In the genomic region with DNA sequence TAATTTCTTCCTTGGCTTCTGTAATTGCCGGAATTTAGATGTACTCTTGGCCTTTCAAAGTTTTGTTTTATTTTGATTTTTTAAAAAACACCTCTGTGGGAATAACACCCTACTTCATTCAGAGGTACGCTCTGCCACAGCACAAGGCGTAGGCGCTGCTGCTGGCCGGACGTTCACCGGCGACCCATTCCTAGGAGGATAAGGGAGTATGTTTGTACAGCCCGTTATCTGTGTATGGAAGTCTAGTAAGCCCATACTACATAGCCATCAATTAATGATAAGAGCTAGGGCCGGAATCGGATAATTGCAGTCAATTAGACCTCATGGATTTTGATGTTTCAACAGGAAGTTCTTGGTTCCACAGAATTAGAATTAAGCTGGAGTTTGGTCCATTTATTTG, we compare ENCODE assay signal across 8 mouse cellular contexts. TPM values are rescaled to one million over a fixed set of nuclear protein-coding genes. Genes with fewer than 3 reads are reported as not detected.
DNase-seq lines count a peak whose midpoint lies in the region; ATAC-seq and TF ChIP-seq lines count a peak whose summit lies in the region.

No protein-coding gene starts in this region.

- DNase-seq in kidney, adult 18-20 months: peak; percentile 15
- no peak for DNase-seq in kidney, adult 8-10 months
- no peak for DNase-seq in limb, embryonic 10.5 days (ENCODE audit: low spot score)
- no peak for DNase-seq in midbrain, postnatal 0 days (ENCODE audit: low spot score)
- no peak for DNase-seq in left cerebral cortex, adult 9 months (ENCODE audit: low spot score in 2 of 2)
- no peak for DNase-seq in embryo, embryonic 9.5 days (ENCODE audit: extremely low spot score)

- WGBS in heart, embryonic 13.5 days: under 1% methylated on average over 11 of the region's 11 CpGs
- 1% methylated on average over 11 of the region's 11 CpGs for WGBS in limb, embryonic 10.5 days
- WGBS in midbrain, postnatal 0 days: 2% methylated on average over 11 of the region's 11 CpGs

- ATAC-seq in heart, embryonic 13.5 days (ENCODE audit: extremely low read depth, insufficient number of reproducible peaks, low FRiP score, low TSS enrichment): no peak
- ATAC-seq in midbrain, postnatal 0 days (ENCODE audit: low FRiP score): no peak

- H3K27ac ChIP-seq in brown adipose tissue, adult 24 weeks (replicated peaks; ENCODE audit: low read depth, low read length): peak overlapping the region; percentile 81
- H3K27ac ChIP-seq in heart, embryonic 13.5 days (replicated peaks): peak overlapping the region; percentile 87
- H3K27ac ChIP-seq in limb, embryonic 10.5 days: peak overlapping the region; percentile 95
- H3K27ac ChIP-seq in midbrain, postnatal 0 days (ENCODE audit: low read depth, low read length): no peak overlapping the region

- peak overlapping the region; percentile 97 for H3K9ac ChIP-seq in heart, embryonic 13.5 days
- peak overlapping the region; percentile 80 for H3K9ac ChIP-seq in midbrain, postnatal 0 days (replicated peaks; ENCODE audit: low read length, poor library complexity, severe bottlenecking)

- peak overlapping the region; percentile 84 for H3K4me2 ChIP-seq in heart, embryonic 13.5 days
- H3K4me2 ChIP-seq in midbrain, postnatal 0 days (ENCODE audit: low read depth, low read length, poor library complexity, severe bottlenecking): peak overlapping the region; percentile 78

- no peak for TF ChIP-seq CTCF in midbrain, postnatal 0 days (IDR thresholded peaks at IDR 0.05)

- no peaks in the 10 kb centered on the region for H3K4me1 ChIP-seq in brown adipose tissue, adult 24 weeks (ENCODE audit: control insufficient read depth, insufficient read depth, insufficient read length, low read length)
- H3K4me1 ChIP-seq in heart, embryonic 13.5 days: peaks cover 11% of the 10 kb centered on the region
- peaks cover 5% of the 10 kb centered on the region; the same call in 1 of the 2 replicates for H3K4me1 ChIP-seq in limb, embryonic 10.5 days
- H3K4me1 ChIP-seq in midbrain, postnatal 0 days (ENCODE audit: insufficient read depth, low read length): no peaks in the 10 kb centered on the region

- H3K4me3 ChIP-seq in brown adipose tissue, adult 24 weeks (ENCODE audit: insufficient read depth, low read depth, low read length): peak overlapping the region; percentile 94
- H3K4me3 ChIP-seq in heart, embryonic 13.5 days: peak overlapping the region; percentile 98
- peak overlapping the region; percentile 97 for H3K4me3 ChIP-seq in limb, embryonic 10.5 days
- H3K4me3 ChIP-seq in midbrain, postnatal 0 days (ENCODE audit: low read depth, low read length): peak overlapping the region; percentile 95

- 0 out of 2 replicates have a peak, but pooled peaks cover 2% of the 10 kb centered on the region for H3K27me3 ChIP-seq in heart, embryonic 13.5 days (replicated peaks)
- no peaks in the 10 kb centered on the region for H3K27me3 ChIP-seq in limb, embryonic 10.5 days (ENCODE audit: low read depth, poor library complexity, severe bottlenecking)
- H3K27me3 ChIP-seq in midbrain, postnatal 0 days (ENCODE audit: insufficient read depth, low read length): no peaks in the 10 kb centered on the region

- peaks cover 34% of the 10 kb centered on the region for H3K36me3 ChIP-seq in heart, embryonic 13.5 days
- peaks cover 32% of the 10 kb centered on the region for H3K36me3 ChIP-seq in limb, embryonic 10.5 days
- peaks cover 6% of the 10 kb centered on the region for H3K36me3 ChIP-seq in midbrain, postnatal 0 days (ENCODE audit: insufficient read depth, low read length)

- no peaks in the 10 kb centered on the region for H3K9me3 ChIP-seq in heart, embryonic 13.5 days
- no peaks in the 10 kb centered on the region for H3K9me3 ChIP-seq in limb, embryonic 10.5 days (replicated peaks)
- no peaks in the 10 kb centered on the region for H3K9me3 ChIP-seq in midbrain, postnatal 0 days (ENCODE audit: low read length)

RNA-seq across cellular contexts. Expression of gene Cnep1r1, which starts 0.5 kb away (rescaled TPM):
- 31.8 and 40.7 TPM in 2 replicates for polyA plus RNA-seq in brown adipose tissue, adult 24 weeks (2012; ENCODE audit: insufficient read depth, insufficient read length, missing spikeins)
- 42.6 and 42.8 TPM in 2 replicates for polyA plus RNA-seq in heart, embryonic 13.5 days (2015; fragmentation: Nextera tagmentation; extraction: Ambion mirVana)
- polyA plus RNA-seq in limb, embryonic 10.5 days (2016; fragmentation: Nextera tagmentation; extraction: Ambion mirVana): 45.9 and 48.7 TPM in 2 replicates
- total RNA-seq in midbrain, postnatal 0 days (2014; rRNA removed): 24.8 and 33.1 TPM in 2 replicates
- 22.2 and 22.3 TPM in 2 replicates for polyA plus RNA-seq in midbrain, postnatal 0 days (2015; fragmentation: Nextera tagmentation; extraction: Ambion mirVana)

RNA-seq across cellular contexts. Expression of gene Heatr3, which starts 18.6 kb away (rescaled TPM):
- 9.0 and 15.1 TPM in 2 replicates for polyA plus RNA-seq in brown adipose tissue, adult 24 weeks (2012; ENCODE audit: insufficient read depth, insufficient read length, missing spikeins)
- 27.2 and 27.7 TPM in 2 replicates for polyA plus RNA-seq in heart, embryonic 13.5 days (2015; fragmentation: Nextera tagmentation; extraction: Ambion mirVana)
- polyA plus RNA-seq in limb, embryonic 10.5 days (2016; fragmentation: Nextera tagmentation; extraction: Ambion mirVana): 52.1 and 55.3 TPM in 2 replicates
- 38.0 and 43.4 TPM in 2 replicates for total RNA-seq in midbrain, postnatal 0 days (2014; rRNA removed)
- polyA plus RNA-seq in midbrain, postnatal 0 days (2015; fragmentation: Nextera tagmentation; extraction: Ambion mirVana): 26.9 and 27.7 TPM in 2 replicates
